Mouse (Mus musculus): ENCODE data around the gene Rhox4b. TPM values are rescaled to one million over a fixed set of nuclear protein-coding genes. Genes with fewer than 3 reads are reported as not detected.

The Rhox4b gene
- polyA plus RNA-seq (2014; fragmentation: Illumina TruSeq; extraction: RNeasy Lipid Tissue Mini Kit (QIAGEN cat#74804)), result not detected

DNA sequence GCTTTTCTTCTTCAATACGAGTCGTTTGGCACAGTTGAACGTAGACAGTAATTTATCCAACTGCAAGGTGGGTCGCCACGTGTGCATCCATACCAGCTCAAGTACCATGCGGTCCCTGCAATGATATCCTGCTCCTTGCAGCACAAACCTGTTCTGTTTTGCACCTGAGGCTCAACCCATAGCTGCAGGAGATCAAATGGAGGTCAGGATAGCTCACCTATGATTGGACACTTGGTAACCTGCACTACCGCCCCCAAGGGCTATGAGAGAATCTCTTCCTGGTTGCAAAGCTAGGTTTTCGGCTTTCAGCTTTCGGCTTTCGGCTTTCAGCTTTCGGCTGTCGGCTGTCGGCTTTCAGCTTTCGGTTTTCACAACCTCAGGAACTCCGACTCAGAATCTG, at the start of gene Rhox4b:
Rhox4b (plus strand) TSS at position 301 of the 400 bp plus-strand sequence.

DNA sequence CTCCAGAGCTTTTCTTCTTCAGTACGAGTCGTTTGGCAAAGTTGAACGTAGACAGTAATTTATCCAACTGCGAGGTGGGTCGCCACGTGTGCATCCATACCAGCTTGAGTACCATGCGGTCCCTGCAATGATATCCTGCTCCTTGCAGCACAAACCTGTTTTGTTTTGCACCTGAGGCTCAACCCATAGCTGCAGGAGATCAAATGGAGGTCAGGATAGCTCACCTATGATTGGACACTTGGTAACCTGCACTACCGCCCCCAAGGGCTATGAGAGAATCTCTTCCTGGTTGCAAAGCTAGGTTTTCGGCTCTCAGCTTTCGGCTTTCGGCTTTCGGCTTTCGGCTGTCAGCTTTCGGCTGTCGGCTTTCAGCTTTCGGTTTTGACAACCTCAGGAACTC, 41.7 kb upstream of the Rhox4b start, which contains the start of gene Rhox4a2:
Rhox4a2 (plus strand) TSS at position 301 of the 400 bp plus-strand sequence.

DNA sequence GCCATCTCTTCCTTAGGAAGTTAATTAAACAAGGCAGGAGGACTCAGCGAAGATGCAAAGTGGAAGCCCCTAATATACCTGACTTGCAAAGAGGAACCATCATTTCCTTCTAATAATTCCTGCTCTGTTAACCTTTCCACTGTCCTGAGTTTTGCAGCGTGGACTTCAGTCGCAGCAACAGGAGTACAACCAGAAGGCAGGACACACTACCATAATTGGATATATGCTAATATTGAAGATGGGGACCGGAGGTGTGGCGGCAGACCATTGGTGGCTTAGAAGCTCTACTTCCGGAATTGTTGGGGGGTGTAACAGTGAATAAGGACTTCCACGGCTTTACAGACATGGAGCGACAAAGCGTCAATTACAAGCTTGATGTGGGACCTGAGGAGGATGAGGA, 20.5 kb upstream of the Rhox4b start, which contains the start of gene Rhox2b:
Rhox2b (plus strand) TSS at position 301 of the 400 bp plus-strand sequence.

DNA sequence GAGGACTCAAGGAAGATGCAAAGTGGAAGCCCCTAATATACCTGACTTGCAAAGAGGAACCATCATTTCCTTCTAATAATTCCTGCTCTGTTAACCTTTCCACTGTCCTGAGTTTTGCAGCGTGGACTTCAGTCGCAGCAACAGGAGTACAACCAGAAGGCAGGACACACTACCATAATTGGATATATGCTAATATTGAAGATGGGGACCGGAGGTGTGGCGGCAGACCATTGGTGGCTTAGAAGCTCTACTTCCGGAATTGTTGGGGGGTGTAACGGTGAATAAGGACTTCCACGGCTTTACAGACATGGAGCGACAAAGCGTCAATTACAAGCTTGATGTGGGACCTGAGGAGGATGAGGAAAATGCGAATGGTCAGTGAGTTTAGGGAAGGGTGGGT, 21.1 kb downstream of the Rhox4b start, which contains the start of gene Rhox2c:
Rhox2c (plus strand) TSS at position 301 of the 400 bp plus-strand sequence.

DNA sequence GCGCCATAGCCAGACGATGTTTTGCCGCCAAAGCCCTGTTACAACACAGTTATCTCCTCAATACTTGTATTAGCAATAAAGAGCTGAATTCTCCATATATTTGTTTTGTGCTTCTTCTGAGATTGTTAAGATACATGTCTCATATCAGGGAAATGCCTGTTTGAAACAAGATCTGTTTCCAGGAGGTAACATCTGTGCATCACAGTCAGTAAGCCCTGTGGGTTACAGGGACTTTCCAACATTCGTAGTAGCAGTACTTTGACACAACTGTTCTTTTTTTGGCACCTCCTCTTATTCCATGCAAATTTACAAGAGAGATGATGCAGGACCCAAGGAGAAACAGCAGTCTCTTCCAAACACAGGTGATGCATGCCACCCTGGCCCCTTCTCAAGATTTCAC, 26.0 kb downstream of the Rhox4b start, which contains the start of gene Rhox3c:
Rhox3c (plus strand) TSS at position 301 of the 400 bp plus-strand sequence.

DNA sequence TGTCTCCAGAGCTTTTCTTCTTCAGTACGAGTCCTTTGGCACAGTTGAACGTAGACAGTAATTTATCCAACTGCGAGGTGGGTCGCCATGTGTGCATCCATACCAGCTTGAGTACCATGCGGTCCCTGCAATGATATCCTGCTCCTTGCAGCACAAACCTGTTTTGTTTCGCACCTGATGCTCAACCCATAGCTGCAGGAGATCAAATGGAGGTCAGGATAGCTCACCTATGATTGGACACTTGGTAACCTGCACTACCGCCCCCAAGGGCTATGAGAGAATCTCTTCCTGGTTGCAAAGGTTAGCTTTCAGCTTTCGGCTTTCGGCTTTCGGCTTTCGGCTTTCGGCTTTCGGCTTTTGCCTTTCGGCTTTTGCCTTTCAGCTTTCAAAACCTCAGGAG, 47.7 kb downstream of the Rhox4b start, which contains the start of gene Rhox4c:
Rhox4c (plus strand) TSS at position 301 of the 400 bp plus-strand sequence.

Other genes with a start within 250 kb of the Rhox4b start
- 149 TPM for gene Ndufa1, start 241.3 kb upstream of the Rhox4b start, polyA plus RNA-seq (2014; fragmentation: Illumina TruSeq; extraction: RNeasy Lipid Tissue Mini Kit (QIAGEN cat#74804))
- gene Rnf113a1, start 241.2 kb upstream of the Rhox4b start, polyA plus RNA-seq (2014; fragmentation: Illumina TruSeq; extraction: RNeasy Lipid Tissue Mini Kit (QIAGEN cat#74804)), result 0.40 TPM
- not detected for gene Gm9, start 221.5 kb upstream of the Rhox4b start, polyA plus RNA-seq (2014; fragmentation: Illumina TruSeq; extraction: RNeasy Lipid Tissue Mini Kit (QIAGEN cat#74804))
- gene Rhox1, start 210.2 kb upstream of the Rhox4b start, polyA plus RNA-seq (2014; fragmentation: Illumina TruSeq; extraction: RNeasy Lipid Tissue Mini Kit (QIAGEN cat#74804)), result not detected
- not detected for gene Rhox2a, start 187.5 kb upstream of the Rhox4b start, polyA plus RNA-seq (2014; fragmentation: Illumina TruSeq; extraction: RNeasy Lipid Tissue Mini Kit (QIAGEN cat#74804))
- not detected for gene Rhox3a, start 182.6 kb upstream of the Rhox4b start, polyA plus RNA-seq (2014; fragmentation: Illumina TruSeq; extraction: RNeasy Lipid Tissue Mini Kit (QIAGEN cat#74804))
- gene Rhox4a, start 167.2 kb upstream of the Rhox4b start, polyA plus RNA-seq (2014; fragmentation: Illumina TruSeq; extraction: RNeasy Lipid Tissue Mini Kit (QIAGEN cat#74804)), result not detected
- not detected for gene Rhox3a2, start 52.5 kb upstream of the Rhox4b start, polyA plus RNA-seq (2014; fragmentation: Illumina TruSeq; extraction: RNeasy Lipid Tissue Mini Kit (QIAGEN cat#74804))
- gene Rhox4a2, start 41.6 kb upstream of the Rhox4b start, polyA plus RNA-seq (2014; fragmentation: Illumina TruSeq; extraction: RNeasy Lipid Tissue Mini Kit (QIAGEN cat#74804)), result not detected
- gene Rhox2b, start 20.4 kb upstream of the Rhox4b start, polyA plus RNA-seq (2014; fragmentation: Illumina TruSeq; extraction: RNeasy Lipid Tissue Mini Kit (QIAGEN cat#74804)), result not detected
- not detected for gene Rhox2c, start 21.2 kb downstream of the Rhox4b start, polyA plus RNA-seq (2014; fragmentation: Illumina TruSeq; extraction: RNeasy Lipid Tissue Mini Kit (QIAGEN cat#74804))
- gene Rhox3c, start 26.1 kb downstream of the Rhox4b start, polyA plus RNA-seq (2014; fragmentation: Illumina TruSeq; extraction: RNeasy Lipid Tissue Mini Kit (QIAGEN cat#74804)), result not detected
- gene Rhox4c, start 47.8 kb downstream of the Rhox4b start, polyA plus RNA-seq (2014; fragmentation: Illumina TruSeq; extraction: RNeasy Lipid Tissue Mini Kit (QIAGEN cat#74804)), result not detected
- not detected for gene Rhox2d, start 60.9 kb downstream of the Rhox4b start, polyA plus RNA-seq (2014; fragmentation: Illumina TruSeq; extraction: RNeasy Lipid Tissue Mini Kit (QIAGEN cat#74804))
- not detected for gene Rhox4d, start 81.9 kb downstream of the Rhox4b start, polyA plus RNA-seq (2014; fragmentation: Illumina TruSeq; extraction: RNeasy Lipid Tissue Mini Kit (QIAGEN cat#74804))
- not detected for gene Rhox2e, start 98.0 kb downstream of the Rhox4b start, polyA plus RNA-seq (2014; fragmentation: Illumina TruSeq; extraction: RNeasy Lipid Tissue Mini Kit (QIAGEN cat#74804))
- not detected for gene Rhox3e, start 109.5 kb downstream of the Rhox4b start, polyA plus RNA-seq (2014; fragmentation: Illumina TruSeq; extraction: RNeasy Lipid Tissue Mini Kit (QIAGEN cat#74804))
- not detected for gene Rhox4e, start 124.9 kb downstream of the Rhox4b start, polyA plus RNA-seq (2014; fragmentation: Illumina TruSeq; extraction: RNeasy Lipid Tissue Mini Kit (QIAGEN cat#74804))
- not detected for gene Rhox2f, start 138.9 kb downstream of the Rhox4b start, polyA plus RNA-seq (2014; fragmentation: Illumina TruSeq; extraction: RNeasy Lipid Tissue Mini Kit (QIAGEN cat#74804))
- not detected for gene Rhox3f, start 148.5 kb downstream of the Rhox4b start, polyA plus RNA-seq (2014; fragmentation: Illumina TruSeq; extraction: RNeasy Lipid Tissue Mini Kit (QIAGEN cat#74804))
- not detected for gene Rhox4f, start 175.2 kb downstream of the Rhox4b start, polyA plus RNA-seq (2014; fragmentation: Illumina TruSeq; extraction: RNeasy Lipid Tissue Mini Kit (QIAGEN cat#74804))
- gene Rhox3g, start 196.1 kb downstream of the Rhox4b start, polyA plus RNA-seq (2014; fragmentation: Illumina TruSeq; extraction: RNeasy Lipid Tissue Mini Kit (QIAGEN cat#74804)), result not detected
- gene Rhox2g, start 211.0 kb downstream of the Rhox4b start, polyA plus RNA-seq (2014; fragmentation: Illumina TruSeq; extraction: RNeasy Lipid Tissue Mini Kit (QIAGEN cat#74804)), result not detected
- gene Rhox4g, start 218.8 kb downstream of the Rhox4b start, polyA plus RNA-seq (2014; fragmentation: Illumina TruSeq; extraction: RNeasy Lipid Tissue Mini Kit (QIAGEN cat#74804)), result not detected
- not detected for gene Rhox3h, start 236.3 kb downstream of the Rhox4b start, polyA plus RNA-seq (2014; fragmentation: Illumina TruSeq; extraction: RNeasy Lipid Tissue Mini Kit (QIAGEN cat#74804))
- not detected for gene Rhox2h, start 240.8 kb downstream of the Rhox4b start, polyA plus RNA-seq (2014; fragmentation: Illumina TruSeq; extraction: RNeasy Lipid Tissue Mini Kit (QIAGEN cat#74804))

All from ovary, adult 10 weeks (tissue).